In the genomic region with DNA sequence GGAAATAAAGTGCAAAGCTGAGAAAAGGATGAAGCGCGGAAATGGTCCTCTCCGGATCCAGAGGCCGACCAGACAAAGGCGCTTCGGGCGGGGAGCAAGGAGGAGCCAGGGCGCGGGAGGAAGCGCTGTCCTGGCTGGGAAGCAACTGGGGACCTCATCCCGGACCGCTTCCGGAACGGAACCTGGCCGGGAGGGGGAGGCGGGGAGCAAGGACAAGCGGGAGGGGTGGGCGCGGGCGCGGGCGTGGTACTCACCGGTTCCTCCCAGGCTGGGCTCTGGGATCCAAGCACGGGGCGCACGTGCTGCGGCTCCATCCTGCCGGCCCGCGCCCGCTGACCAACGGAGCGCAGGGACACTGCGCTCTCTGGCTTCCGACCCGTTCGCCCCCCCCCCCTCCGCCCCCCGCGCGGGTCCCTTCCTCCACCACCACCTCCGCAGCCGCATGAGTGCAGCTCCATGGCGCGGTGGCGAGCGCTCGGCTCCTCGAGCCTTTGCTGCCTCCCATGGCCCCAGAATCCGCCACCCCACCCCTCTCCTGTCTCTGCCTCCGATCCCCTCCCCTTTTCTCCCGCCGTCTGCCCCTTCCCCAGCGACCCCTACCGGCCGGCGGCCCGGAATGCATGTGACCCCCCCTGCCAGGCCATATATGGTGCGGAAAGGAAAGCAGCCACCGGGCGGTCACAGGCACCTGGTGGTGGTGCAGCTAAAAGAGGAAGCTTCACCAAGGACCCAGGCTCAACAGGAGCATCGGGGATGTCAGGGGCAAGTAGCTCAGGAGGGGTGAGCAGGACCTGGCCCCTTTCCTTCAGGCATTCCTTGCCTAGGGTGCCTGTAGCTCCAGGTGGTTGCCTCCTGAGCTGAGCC, we compare ENCODE assay signal across 8 mouse cellular contexts. TPM values are rescaled to one million over a fixed set of nuclear protein-coding genes. Genes with fewer than 3 reads are reported as not detected.
A peak's percentile ranks its signal among the peaks of the same experiment; 100 is the strongest.
DNase-seq lines count a peak whose midpoint lies in the region; TF ChIP-seq lines count a peak whose summit lies in the region.
"Not testable (repeated sequence)": the region's sequence is repeated elsewhere in the genome, so short reads cannot be mapped to it uniquely, and the experiment has no call there.

A gene (minus strand): TSS at position 332 of the 864 bp plus-strand sequence.

- peak within 1 kb of the TSS; percentile 62 for H3K4me3 ChIP-seq in embryonic facial prominence, embryonic 10.5 days
- H3K4me3 ChIP-seq in left cerebral cortex, adult 2 months: peak within 1 kb of the TSS; percentile 42

- intact Hi-C loops in left cerebral cortex, adult 2 months (cut with DNase I): not testable (repeated sequence)

- peak within 1 kb of the TSS; percentile 85 for H3K27ac ChIP-seq in embryonic facial prominence, embryonic 10.5 days (replicated peaks)
- not testable (repeated sequence) for H3K27ac ChIP-seq in left cerebral cortex, adult 2 months

- not testable (repeated sequence) for H3K36me3 ChIP-seq in embryonic facial prominence, embryonic 10.5 days (replicated peaks)

- not testable (repeated sequence) for H3K9me3 ChIP-seq in embryonic facial prominence, embryonic 10.5 days

- H3K27me3 ChIP-seq in embryonic facial prominence, embryonic 10.5 days (replicated peaks; ENCODE audit: low read depth, poor library complexity, severe bottlenecking): not testable (repeated sequence)

- not testable (repeated sequence) for H3K4me1 ChIP-seq in embryonic facial prominence, embryonic 10.5 days

- TF ChIP-seq CTCF in left cerebral cortex, adult 2 months (IDR thresholded peaks at IDR 0.05): not testable (repeated sequence)

- under 1% methylated on average over 50 of the region's 62 CpGs for WGBS in embryonic facial prominence, embryonic 10.5 days

- DNase-seq in R1 (ENCODE audit: low read depth, low spot score): peak; percentile 5
- DNase-seq in embryonic facial prominence, embryonic 10.5 days (ENCODE audit: low spot score): peak; percentile 56
- DNase-seq in heart, adult 11 months: peak; percentile 98
- DNase-seq in induced T-regulatory cell, adult 2 months (ENCODE audit: low read depth): peak; percentile 22
- DNase-seq in left cerebral cortex, adult 2 months (ENCODE audit: extremely low spot score in 1 of 2, low spot score in 2 of 2): peak; percentile 12 to 19
- DNase-seq in lung, postnatal 10 days: peak; percentile 55
- peak; percentile 32 for DNase-seq in retina, postnatal 1 day
- peak; percentile 17 for DNase-seq in urinary bladder, postnatal 14 days (ENCODE audit: low spot score)

RNA-seq across cellular contexts. Expression of the gene that starts here (rescaled TPM):
- 2.7 and 3.7 TPM in 2 replicates for polyA plus RNA-seq in embryonic facial prominence, embryonic 10.5 days (2016; fragmentation: Nextera tagmentation; extraction: Ambion mirVana)
- total RNA-seq in left cerebral cortex, adult 2 months (2021): 1 to 10 TPM; 2.2 to 4.1 TPM

Comparison
In these comparisons a context has a peak if more than half of its experiments do, and no peak if none do; other contexts are left out.
1. DNase-seq: peak in every context shown above with its lines; median percentile 98 in heart, adult 11 months; 56 in embryonic facial prominence, embryonic 10.5 days; 55 in lung, postnatal 10 days; 32 in retina, postnatal 1 day; 22 in induced T-regulatory cell, adult 2 months; 17 in urinary bladder, postnatal 14 days; 16 in left cerebral cortex, adult 2 months; 5 in R1.